Mouse (Mus musculus): ENCODE measurements around the gene Mthfd1. TPM values are rescaled to one million over a fixed set of nuclear protein-coding genes. Genes with fewer than 3 reads are reported as not detected.

The Mthfd1 gene
- 57.0 TPM for total RNA-seq (2023)

DNA sequence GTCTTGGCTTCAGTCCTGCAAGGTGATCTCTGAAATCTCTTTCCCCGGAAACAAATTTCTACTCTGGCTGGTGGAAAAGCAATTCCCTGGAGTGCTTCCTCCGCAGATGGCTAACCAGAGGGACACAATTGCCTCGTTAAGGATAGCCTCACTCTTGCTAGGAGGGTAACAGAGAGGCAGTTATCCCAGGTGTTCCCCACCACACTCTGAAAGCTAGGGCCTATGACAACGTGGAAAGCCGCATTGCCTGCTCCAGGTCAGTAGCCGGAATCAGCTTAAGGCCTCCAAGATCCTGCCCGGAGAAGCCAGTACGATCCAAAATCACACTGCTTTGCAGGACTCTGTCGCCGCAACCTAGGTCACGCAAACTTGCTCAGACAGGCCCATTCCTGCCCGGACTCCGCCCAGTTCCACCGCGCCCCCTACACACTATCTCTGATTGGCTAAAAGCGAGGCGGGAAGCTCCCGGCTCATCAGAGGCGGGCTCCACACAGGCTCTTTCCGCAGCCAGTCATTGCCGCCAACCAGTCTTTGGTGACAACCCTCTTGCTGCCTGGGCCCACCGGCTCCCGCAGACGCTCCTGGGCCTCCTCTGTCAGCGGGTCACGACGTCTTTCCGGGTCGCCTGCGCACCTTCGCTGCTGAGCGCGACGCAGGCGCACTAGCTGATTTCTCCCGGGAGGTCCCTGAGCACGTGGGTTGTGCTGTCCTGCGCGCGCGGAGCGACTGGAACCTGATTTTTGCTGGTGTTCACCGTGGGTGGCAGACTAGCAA, at the start of gene Mthfd1:
Mthfd1 (plus strand) TSS at position 574 of the 774 bp plus-strand sequence.

GRCm38 (mm10) chr12:76246646-76247045, 8.5 kb upstream of the Mthfd1 start, which contains the start of gene Tex21:
Tex21 (minus strand) TSS chr12:76246746.

DNA sequence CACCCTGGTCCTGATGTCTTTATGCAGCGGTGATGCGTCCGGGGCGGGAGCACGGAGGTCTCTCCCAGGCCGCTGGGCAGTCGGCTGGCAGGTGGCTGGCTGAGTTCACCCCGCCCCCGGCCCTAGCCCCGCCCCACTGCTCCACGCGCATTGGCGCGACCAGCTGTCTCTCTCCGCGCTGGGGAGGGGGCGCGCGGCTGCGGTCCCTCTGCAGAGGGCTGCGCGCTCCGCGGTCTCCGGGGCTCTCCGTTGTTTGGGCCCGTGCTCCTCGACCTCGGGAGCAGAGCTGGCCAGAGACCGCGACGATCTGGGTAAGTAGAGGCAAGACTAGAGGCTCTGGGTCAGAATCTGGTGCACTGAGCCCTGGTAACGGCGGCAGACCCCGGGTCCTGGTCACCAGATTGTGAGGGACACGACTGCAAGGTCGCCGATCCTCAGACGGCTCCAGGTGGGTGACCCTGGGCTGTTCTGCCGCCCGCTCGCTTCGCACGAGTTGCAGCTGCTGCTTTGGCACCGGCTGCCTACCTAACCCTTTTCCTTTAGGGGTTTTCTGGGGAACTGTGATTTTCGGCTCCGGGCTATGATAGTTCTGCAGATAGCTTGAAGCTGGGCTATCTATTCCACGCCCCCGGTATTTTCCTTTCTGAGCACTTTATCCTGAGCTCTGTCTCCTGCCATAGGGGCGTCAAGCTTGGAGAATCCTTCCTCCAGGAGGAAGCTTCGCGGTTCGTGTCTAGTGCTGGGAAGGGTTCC, 69.8 kb downstream of the Mthfd1 start, which contains the start of gene Akap5:
Akap5 (plus strand) TSS at position 213 of the 753 bp plus-strand sequence.

Other genes starting within 250 kb of the Mthfd1 start
- not detected for gene Esr2, start 78.0 kb upstream of the Mthfd1 start, total RNA-seq (2023)
- gene Tex21, start 8.6 kb upstream of the Mthfd1 start, total RNA-seq (2023): not detected
- gene Akap5, start 69.6 kb downstream of the Mthfd1 start, total RNA-seq (2023): 0.67 TPM
- 47.1 TPM for gene Zbtb25, start 114.3 kb downstream of the Mthfd1 start, total RNA-seq (2023)
- 20.8 TPM for gene Zbtb1, start 115.0 kb downstream of the Mthfd1 start, total RNA-seq (2023)
- 4.4 TPM for gene Hspa2, start 148.9 kb downstream of the Mthfd1 start, total RNA-seq (2023)
- not detected for gene Ppp1r36, start 162.2 kb downstream of the Mthfd1 start, total RNA-seq (2023)

Data from CD4-positive naive resting alpha-beta T cell, adult 76 days (primary cell).